Mouse (Mus musculus) forebrain, embryonic 12.5 days (tissue): ENCODE measurements at regions not wholly inside any gene's neighbourhood (a gene's known extent, or its start where the extent isn't known, plus 50 kb on each side); places are given as distances from the start of the nearest gene placed in this dataset.

Experiments
- ATAC-seq: fragments of 200-750 bp; cut with Nextera tagmentation; 2 replicates; pipeline ENCODE4 v1.8.0; 2017; ENCODE audit warnings: moderate TSS enrichment; ENCODE audit not compliant: low FRiP score
- H3K27ac ChIP-seq: fragments of 300-500 bp; sonication (generic); 2 replicates; pipeline ENCODE4 v1.5.1; 2016; ENCODE audit warnings: mild to moderate bottlenecking
- H3K27me3 ChIP-seq: fragments of 300-500 bp; sonication (generic); 2 replicates; pipeline ENCODE4 v1.6.1; 2016; ENCODE audit warnings: mild to moderate bottlenecking
- H3K36me3 ChIP-seq: fragments of 300-500 bp; sonication (generic); replicated peaks from 2 replicates; pipeline ENCODE4 v1.6.1; 2016; ENCODE audit warnings: mild to moderate bottlenecking
- H3K4me1 ChIP-seq: fragments of 300-500 bp; sonication (generic); 2 replicates; pipeline ENCODE4 v1.6.1; 2016
- H3K4me2 ChIP-seq: fragments of 300-500 bp; sonication (generic); 2 replicates; pipeline ENCODE4 v1.6.1; 2016; ENCODE audit warnings: mild to moderate bottlenecking, moderate library complexity
- H3K4me3 ChIP-seq: fragments of 300-500 bp; sonication (generic); replicated peaks from 2 replicates; pipeline ENCODE4 v1.5.1; 2016; ENCODE audit warnings: mild to moderate bottlenecking
- H3K9ac ChIP-seq: fragments of 300-500 bp; sonication (generic); 2 replicates; pipeline ENCODE4 v1.6.1; 2016; ENCODE audit warnings: mild to moderate bottlenecking
- H3K9me3 ChIP-seq: fragments of 300-500 bp; sonication (generic); 2 replicates; pipeline ENCODE4 v1.6.1; 2016
- WGBS: fragments of 180-500 bp; shearing (Covaris S2); methylation state at CpG from one replicate; pipeline ENCODE4 v1.1.7; 2016; 5-methylcytosine and 5-hydroxymethylcytosine counted together

GRCm38 (mm10) chrX:99624515-99625179 is 153.6 kb upstream of the Pja1 start:
- no peak overlapping the region for H3K4me2 ChIP-seq
- H3K4me3 ChIP-seq = no peak overlapping the region
- no peak for ATAC-seq
- H3K4me1 ChIP-seq = no peaks in the 10 kb centered on the region
- H3K9me3 ChIP-seq = no peaks in the 10 kb centered on the region
- peaks cover 67% of the 10 kb centered on the region for H3K27me3 ChIP-seq
- 79% methylated on average over 4 of the region's 5 CpGs for WGBS
- H3K27ac ChIP-seq = no peak overlapping the region
- H3K9ac ChIP-seq = no peak overlapping the region
- no peaks in the 10 kb centered on the region for H3K36me3 ChIP-seq

GRCm38 (mm10) chrX:99612130-99612759 is 141.2 kb upstream of the Pja1 start:
- Histone ChIP-seq H3K27ac (no peak overlapping the region), H3K4me3 (no peak overlapping the region), H3K9me3 (no peaks in the 10 kb centered on the region), H3K27me3 (peaks cover 50% of the 10 kb centered on the region), H3K36me3 (no peaks in the 10 kb centered on the region), H3K9ac (no peak overlapping the region), H3K4me1 (peaks cover 6% of the 10 kb centered on the region), H3K4me2 (no peak overlapping the region)
- no peak for ATAC-seq
- 69% methylated on average over 9 of the region's 9 CpGs for WGBS

DNA sequence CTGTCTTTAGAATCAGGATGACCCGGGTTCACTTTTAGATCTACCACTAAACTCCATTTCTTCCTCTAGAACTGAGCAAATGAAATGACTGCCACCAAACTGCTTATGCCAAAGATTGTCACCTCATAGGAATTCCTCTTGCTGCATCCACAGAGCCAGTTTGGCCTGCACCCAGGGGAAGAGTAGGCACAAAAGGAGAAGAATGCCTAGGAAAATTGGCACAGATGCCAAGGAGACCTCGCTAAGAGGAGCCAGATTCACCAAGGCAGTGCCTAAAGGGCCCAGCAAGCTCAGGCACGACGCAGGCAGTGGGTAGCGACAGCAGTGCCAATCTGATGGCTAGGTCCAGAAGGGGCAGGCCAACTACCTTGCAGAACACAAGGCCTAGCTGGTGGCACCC is 139.0 kb upstream of the Pja1 start:
- Histone ChIP-seq H3K36me3 (no peaks in the 10 kb centered on the region), H3K27ac (no peak overlapping the region), H3K9me3 (no peaks in the 10 kb centered on the region), H3K9ac (no peak overlapping the region), H3K4me1 (peaks cover 11% of the 10 kb centered on the region), H3K4me2 (no peak overlapping the region), H3K27me3 (peaks cover 71% of the 10 kb centered on the region), H3K4me3 (no peak overlapping the region)
- 83% methylated on average over 5 of the region's 5 CpGs for WGBS
- ATAC-seq = no peak

DNA sequence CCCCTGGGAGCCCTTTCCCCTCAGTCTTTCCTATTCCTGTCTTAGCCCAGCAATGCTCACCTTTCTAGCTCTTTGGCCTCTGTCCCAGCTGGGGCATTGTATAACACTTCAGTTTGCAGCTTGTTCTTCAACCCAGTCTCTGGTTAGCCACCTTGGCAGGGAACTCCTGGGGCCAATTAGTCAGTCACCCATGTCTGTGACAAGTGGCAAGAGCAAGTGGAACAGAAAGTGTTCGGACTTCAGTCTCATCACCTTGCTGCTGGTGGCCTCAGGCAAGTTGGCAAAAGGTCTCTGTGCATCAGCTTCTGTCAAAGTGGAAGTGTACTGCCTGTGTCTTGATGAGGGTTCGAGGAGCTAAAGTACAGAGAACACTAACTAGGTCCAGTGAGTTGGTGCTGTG is 138.5 kb upstream of the Pja1 start:
- H3K4me1 ChIP-seq = peaks cover 11% of the 10 kb centered on the region
- no peaks in the 10 kb centered on the region for H3K36me3 ChIP-seq
- 86% methylated on average over 2 of the region's 2 CpGs for WGBS
- H3K9ac ChIP-seq = no peak overlapping the region
- H3K27me3 ChIP-seq = peaks cover 76% of the 10 kb centered on the region
- no peak overlapping the region for H3K27ac ChIP-seq
- H3K4me2 ChIP-seq = no peak overlapping the region
- no peak overlapping the region for H3K4me3 ChIP-seq
- H3K9me3 ChIP-seq = no peaks in the 10 kb centered on the region
- no peak for ATAC-seq

- Histone ChIP-seq H3K27me3 (peaks cover 86% of the 10 kb centered on the region), H3K4me3 (no peak overlapping the region), H3K4me1 (peaks cover 11% of the 10 kb centered on the region), H3K9me3 (no peaks in the 10 kb centered on the region), H3K36me3 (no peaks in the 10 kb centered on the region), H3K4me2 (no peak overlapping the region), H3K9ac (no peak overlapping the region), H3K27ac (no peak overlapping the region)
- peak; percentile 77 for ATAC-seq
- WGBS = 31% methylated on average over 2 of the region's 2 CpGs
Observed at GRCm38 (mm10) chrX:99608284-99608692, 137.2 kb upstream of the Pja1 start.

- H3K4me1 ChIP-seq = peaks cover 11% of the 10 kb centered on the region
- no peak overlapping the region for H3K4me3 ChIP-seq
- H3K9me3 ChIP-seq = no peaks in the 10 kb centered on the region
- H3K27ac ChIP-seq = no peak overlapping the region
- 61% methylated on average over 10 of the region's 10 CpGs for WGBS
- H3K36me3 ChIP-seq = no peaks in the 10 kb centered on the region
- H3K27me3 ChIP-seq = peaks cover 86% of the 10 kb centered on the region
- no peak for ATAC-seq
- no peak overlapping the region for H3K9ac ChIP-seq
- no peak overlapping the region for H3K4me2 ChIP-seq
Observed at GRCm38 (mm10) chrX:99605084-99605824, 134.2 kb upstream of the Pja1 start.

- no peak overlapping the region for H3K4me3 ChIP-seq
- no peak overlapping the region for H3K9ac ChIP-seq
- 83% methylated on average over 6 of the region's 6 CpGs for WGBS
- ATAC-seq = no peak
- H3K4me2 ChIP-seq = no peak overlapping the region
- H3K27ac ChIP-seq = no peak overlapping the region
- H3K36me3 ChIP-seq = no peaks in the 10 kb centered on the region
- no peaks in the 10 kb centered on the region for H3K9me3 ChIP-seq
- peaks cover 11% of the 10 kb centered on the region for H3K4me1 ChIP-seq
- peaks cover 81% of the 10 kb centered on the region for H3K27me3 ChIP-seq
Observed at GRCm38 (mm10) chrX:99603714-99604113, 132.6 kb upstream of the Pja1 start.

- Histone ChIP-seq H3K27ac (no peak overlapping the region), H3K9me3 (no peaks in the 10 kb centered on the region), H3K27me3 (peaks cover 80% of the 10 kb centered on the region), H3K4me3 (no peak overlapping the region), H3K4me1 (peaks cover 5% of the 10 kb centered on the region; the same call in 1 of the 2 replicates), H3K9ac (no peak overlapping the region), H3K36me3 (no peaks in the 10 kb centered on the region), H3K4me2 (no peak overlapping the region)
- ATAC-seq = no peak
- 85% methylated on average over 12 of the region's 12 CpGs for WGBS
Observed at GRCm38 (mm10) chrX:99602268-99602885, 131.3 kb upstream of the Pja1 start.

DNA sequence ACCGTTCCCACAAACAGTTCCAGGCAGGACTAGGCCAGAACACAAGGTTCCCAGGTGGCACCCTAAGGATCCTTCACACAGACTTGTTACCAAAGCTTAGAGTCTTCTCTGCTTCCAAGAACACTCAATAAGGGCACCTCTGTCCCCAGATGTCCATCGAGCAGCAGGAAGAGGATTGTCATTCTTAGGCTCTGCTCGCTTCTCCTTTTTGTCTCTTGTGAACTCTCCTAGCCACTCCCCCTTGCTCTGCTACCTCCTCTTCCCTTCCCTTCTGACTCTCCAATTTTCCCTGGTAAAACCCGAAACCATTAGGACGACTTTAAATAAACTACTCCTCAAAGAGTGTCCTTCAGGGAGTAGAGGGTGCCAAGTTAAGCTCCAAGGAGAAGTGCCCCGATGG is 124.4 kb upstream of the Pja1 start:
- H3K27ac ChIP-seq = no peak overlapping the region
- no peak overlapping the region for H3K9ac ChIP-seq
- H3K9me3 ChIP-seq = no peaks in the 10 kb centered on the region
- peaks cover 72% of the 10 kb centered on the region for H3K27me3 ChIP-seq
- H3K4me1 ChIP-seq = peaks cover 10% of the 10 kb centered on the region
- no peak overlapping the region for H3K4me2 ChIP-seq
- 79% methylated on average over 6 of the region's 6 CpGs for WGBS
- no peak for ATAC-seq
- H3K4me3 ChIP-seq = no peak overlapping the region
- H3K36me3 ChIP-seq = no peaks in the 10 kb centered on the region

DNA sequence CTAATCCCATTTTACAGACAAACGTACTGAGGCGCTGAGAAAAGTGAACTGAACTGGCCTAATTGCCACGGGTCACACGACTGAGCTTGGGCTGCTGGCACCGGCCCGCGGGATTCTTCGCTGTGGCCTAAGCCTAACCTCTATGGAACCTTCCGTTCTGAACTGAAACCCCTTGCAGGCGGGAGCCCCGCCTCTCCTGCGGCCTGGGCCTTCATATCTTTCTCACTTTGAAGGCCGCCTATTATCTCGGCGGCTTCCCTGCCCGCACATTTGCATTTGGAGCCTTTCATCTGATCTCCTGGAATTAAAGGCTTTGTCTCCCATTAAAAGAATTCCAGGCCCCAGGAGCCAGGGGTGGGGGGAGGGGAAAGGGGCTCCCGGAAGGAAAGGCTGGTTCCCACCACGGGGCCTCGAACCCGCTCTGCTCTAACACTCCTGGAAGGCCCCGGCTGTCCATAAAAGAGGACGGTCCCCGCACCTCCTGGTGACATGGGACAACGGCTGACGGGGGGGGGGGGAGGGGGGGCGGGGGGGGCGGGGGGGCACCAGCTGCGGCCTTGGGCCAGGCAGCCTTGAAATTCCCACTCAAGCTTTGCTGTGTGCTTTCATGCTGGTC is 122.9 kb upstream of the Pja1 start:
- H3K36me3 ChIP-seq = no peaks in the 10 kb centered on the region
- H3K27ac ChIP-seq = 0 out of 2 replicates have a peak overlapping the region, but pooled peaks have one; percentile 25
- H3K4me2 ChIP-seq = no peak overlapping the region
- peaks cover 10% of the 10 kb centered on the region for H3K4me1 ChIP-seq
- no peak overlapping the region for H3K9ac ChIP-seq
- ATAC-seq = peak; percentile 66
- H3K4me3 ChIP-seq = no peak overlapping the region
- 21% methylated on average over 19 of the region's 28 CpGs for WGBS
- H3K27me3 ChIP-seq = peaks cover 72% of the 10 kb centered on the region
- no peaks in the 10 kb centered on the region for H3K9me3 ChIP-seq

DNA sequence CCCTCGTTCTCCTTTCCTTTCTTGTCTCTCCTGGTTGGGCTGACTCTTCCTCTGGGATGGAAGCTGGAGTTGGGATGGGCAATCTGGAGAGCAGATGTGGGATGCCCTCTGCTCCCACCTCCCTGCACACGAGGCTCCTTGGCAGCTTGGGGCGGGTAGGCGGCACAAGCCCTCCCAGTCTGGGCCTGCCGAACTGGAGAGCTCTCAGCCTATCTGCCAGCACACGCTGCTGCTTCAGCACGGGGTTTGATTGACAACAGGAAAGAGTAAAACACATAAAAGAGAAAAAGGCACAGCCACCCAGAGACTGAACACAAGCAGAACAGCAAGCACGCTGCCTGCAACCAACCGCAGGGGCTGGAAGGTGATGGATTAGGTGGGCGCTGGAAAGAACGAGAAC is 121.9 kb upstream of the Pja1 start:
- Histone ChIP-seq H3K9ac (no peak overlapping the region), H3K27me3 (peaks cover 70% of the 10 kb centered on the region), H3K4me3 (no peak overlapping the region), H3K4me1 (peaks cover 10% of the 10 kb centered on the region), H3K36me3 (no peaks in the 10 kb centered on the region), H3K4me2 (no peak overlapping the region), H3K27ac (no peak overlapping the region), H3K9me3 (no peaks in the 10 kb centered on the region)
- 40% methylated on average over 11 of the region's 11 CpGs for WGBS
- no peak for ATAC-seq

- Histone ChIP-seq H3K4me3 (no peak overlapping the region), H3K9ac (no peak overlapping the region), H3K4me1 (peaks cover 17% of the 10 kb centered on the region), H3K36me3 (no peaks in the 10 kb centered on the region), H3K27me3 (peaks cover 51% of the 10 kb centered on the region), H3K27ac (no peak overlapping the region), H3K9me3 (no peaks in the 10 kb centered on the region), H3K4me2 (no peak overlapping the region)
- 34% methylated on average over 2 of the region's 2 CpGs for WGBS
- ATAC-seq = 0 out of 2 replicates have a peak, but pooled peaks have one; percentile 30
Observed at GRCm38 (mm10) chrX:99587284-99587683, 116.2 kb upstream of the Pja1 start.
